Mouse (Mus musculus) layer of hippocampus, adult 11-12 months (tissue): ENCODE data around the gene Ofd1.

Source experiments
- DNase-seq: peaks from one replicate; pipeline ENCODE4 v3.0.0; 2022; ENCODE audit warnings: low spot score

Gene Ofd1

DNA sequence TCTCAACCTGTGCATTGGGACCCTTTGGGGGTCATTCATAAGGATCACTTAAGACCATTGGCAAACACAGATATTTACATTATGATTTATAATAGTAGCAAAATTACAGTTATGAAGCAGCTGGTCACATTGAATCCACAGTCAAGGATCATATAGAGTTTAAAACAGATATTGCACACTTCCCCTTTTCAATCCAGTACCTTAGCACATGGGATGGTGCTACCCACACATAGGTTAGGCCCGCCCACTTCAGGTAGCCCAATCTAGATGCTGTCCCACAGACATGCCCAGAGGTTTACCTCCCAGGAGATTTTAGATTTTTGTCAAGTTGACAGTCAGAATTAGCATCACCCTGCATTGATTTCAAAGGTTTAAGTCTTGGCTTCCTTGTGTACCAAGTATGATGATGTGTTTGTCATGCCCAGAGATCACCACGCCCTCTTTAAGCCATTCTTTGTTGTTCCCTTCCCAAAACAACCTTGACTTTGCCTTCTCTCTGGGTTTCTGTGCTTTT lies 80.5 kb downstream of the Ofd1 start:
- DNase-seq, result no peak

DNA sequence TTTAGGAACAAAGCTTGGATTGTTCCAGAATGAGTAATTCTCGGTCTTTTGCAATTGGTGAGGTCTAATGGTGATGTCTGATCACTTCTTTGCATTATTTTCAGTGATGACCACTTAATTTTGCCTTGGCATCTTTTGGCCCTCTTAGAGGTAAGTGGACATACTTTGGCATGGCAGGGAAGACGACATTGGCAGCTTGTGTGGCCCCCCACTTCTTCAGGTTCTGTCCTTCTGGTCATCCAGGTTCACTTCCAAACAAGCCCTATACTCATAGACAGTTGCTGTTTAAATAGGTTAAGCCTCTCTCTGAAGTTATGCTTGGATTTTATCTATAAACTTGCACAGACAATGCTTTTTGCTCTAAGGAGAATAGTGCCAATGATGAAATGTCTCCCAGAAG lies 81.5 kb downstream of the Ofd1 start:
- no peak for DNase-seq

DNA sequence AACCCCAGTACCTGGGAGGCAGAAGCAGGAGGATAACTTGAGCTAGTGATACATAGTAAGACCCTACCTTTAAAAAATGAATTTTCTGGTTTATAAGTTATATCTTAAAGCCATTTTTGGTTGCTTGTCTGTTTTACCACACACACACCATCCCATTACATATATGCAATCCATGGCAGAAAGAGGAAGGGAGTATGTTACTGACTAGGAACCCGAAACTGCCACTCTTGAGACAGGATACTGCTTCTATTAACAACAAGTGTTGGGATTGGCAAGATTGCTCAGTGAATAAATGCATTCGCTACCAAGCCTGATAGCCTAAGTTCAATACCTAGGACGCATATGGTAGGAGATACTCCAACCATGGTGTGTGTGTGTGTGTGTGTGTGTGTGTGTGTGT lies 84.2 kb downstream of the Ofd1 start:
- DNase-seq, result no peak

DNA sequence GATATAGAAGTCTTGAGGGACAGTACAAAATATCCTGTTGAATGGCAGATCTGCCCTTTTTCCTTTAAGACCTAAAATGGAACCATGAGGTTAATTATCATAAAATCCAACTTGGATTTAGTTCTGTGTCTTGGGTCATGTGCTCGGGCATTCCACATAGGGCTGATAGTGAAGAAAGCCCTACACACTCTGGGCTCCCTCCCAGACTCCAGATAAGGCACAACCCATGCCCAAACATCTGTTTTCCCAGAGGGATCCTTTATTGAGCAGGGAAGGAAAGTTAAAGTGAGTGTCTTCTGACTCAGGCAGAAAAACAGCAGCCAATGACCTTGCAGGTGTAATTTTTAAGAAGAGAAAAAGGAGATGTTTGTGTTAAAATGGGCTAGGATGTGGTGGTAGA lies 85.6 kb downstream of the Ofd1 start:
- DNase-seq, result no peak

DNA sequence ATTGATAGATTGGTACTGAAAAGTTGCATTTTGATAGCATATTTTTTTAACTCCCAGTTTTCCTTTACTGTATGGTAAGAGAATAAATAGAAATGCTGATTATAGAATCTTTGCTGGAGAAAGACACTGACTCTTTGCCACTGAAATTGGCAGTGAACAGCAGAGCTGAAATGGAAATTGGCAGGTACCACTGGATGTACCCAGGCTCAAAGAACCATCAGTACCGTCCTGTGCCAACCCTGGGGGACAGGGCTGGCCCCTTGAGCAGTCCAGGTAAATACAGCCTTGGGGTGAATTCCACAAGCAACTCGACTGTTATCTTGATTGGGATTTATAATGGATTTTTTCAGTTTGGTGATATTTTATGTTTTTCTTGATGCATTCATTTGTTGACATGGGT lies 87.1 kb downstream of the Ofd1 start:
- no peak for DNase-seq

DNA sequence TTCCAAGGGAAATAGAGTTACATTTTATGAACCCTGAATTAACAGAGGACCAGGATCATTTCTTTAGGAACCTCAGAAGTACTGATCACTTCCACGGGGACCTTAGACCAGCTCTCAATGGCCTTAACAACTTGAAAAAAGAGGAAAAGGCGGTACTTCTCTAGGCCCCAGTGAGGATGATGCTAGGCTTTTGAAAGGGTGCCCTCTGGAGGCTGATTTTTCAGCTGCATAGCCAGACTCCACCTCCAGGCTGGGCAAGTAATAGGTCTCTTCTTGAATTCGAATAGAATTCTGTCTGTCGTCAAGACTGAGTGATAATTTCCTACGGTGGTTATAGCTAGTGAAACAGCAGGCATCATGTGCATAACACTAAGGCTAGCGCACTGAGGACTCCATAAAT lies 88.7 kb downstream of the Ofd1 start:
- peak; percentile 74 for DNase-seq

DNA sequence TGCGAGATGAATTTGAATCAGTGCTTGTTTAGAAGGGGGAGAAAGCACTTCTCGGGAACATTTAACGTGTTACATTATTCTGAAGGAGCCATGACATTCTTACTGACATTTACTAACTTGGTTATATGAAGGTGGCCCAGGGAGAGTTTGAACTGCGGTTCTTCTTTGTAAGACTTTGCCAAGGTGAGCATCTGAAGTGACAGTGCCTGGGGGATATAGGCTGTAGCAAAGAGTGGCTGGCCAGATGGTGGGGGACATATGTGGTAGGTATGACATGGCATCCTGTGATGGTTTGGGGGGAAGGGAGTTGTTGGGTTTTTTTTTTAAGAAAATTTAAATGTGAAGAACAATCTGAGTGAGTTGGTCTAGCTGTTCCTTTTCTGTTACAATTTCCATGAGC lies 91.9 kb downstream of the Ofd1 start:
- DNase-seq, result no peak

DNA sequence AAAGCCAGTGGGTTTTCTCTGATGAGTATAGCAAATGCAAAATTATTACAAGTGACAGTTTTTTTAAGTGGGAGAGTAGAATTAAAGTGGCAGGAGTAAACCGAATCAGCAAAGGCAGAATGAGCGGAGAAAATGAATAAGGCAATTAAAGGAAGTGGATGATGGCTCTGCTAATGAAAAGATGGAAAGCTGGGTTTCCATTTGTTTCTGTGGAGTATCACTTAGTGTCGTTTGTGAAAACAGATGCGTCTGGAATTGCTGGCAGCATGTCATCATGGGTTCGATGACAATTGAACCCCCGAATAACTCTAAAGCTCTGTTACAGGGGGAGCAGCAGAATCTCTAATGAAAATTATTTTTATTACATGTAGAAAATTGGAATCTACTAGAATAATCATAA lies 92.4 kb downstream of the Ofd1 start:
- no peak for DNase-seq

DNA sequence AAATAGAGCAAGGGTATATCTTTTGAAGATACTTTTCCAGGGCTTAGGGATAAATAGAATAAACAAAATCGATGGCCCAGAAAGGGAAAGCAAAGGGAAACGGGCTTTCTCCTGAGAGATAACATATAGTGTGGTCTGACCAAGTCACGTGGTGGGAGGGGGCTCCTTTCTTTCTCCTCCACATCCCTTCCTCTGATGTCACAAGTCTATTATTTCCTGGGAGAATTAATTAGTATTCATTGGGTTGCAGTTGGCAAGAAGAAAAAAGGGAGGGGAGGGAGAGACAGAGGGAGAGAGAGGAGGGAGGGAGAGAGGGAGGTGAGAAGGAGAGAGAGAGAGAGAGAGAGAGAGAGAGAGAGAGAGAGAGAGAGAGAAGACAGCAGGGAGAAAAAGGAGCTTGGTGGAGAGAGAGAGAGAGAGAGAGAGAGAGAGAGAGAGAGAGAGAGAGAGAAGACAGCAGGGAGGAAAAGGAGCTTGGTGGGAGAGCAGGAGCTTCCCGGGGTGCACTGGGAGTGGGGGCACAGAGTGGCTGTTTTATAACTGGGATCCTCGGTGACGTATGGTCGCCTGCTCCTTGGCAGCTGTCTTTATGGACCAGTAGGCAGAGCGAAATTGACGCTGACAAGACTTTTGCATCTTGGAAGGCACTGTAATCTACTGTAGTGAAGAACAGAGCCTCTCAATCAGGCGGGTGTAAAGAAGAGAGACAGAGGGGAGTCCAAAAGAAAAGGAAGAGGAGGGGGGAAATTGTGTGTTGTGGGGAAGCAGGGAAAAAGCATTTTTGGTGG lies 96.1 kb downstream of the Ofd1 start:
- DNase-seq, result peak; percentile 46

DNA sequence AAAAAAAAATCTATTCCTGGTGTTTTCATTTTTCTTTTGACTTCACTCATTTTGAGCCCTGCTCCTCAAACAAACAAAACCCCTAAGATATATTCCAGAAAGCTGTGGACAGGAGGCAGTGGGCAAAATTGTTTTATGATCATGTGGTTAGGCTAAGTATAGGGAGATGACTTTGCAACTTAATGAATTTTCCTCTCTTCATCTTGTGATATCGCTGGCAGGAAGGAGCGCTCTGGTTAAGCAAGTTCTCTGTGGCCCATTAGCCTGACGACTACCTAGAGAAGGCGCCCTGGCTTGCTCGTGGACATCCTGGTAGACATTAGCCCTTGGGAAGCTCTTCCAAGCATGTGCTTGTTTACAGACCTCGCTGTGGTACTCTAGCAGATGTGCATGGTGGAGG lies 98.7 kb downstream of the Ofd1 start:
- no peak for DNase-seq
